Mouse (Mus musculus) heart, embryonic 15.5 days (tissue): ENCODE measurements around the gene Acvrl1. TPM values are rescaled to one million over a fixed set of nuclear protein-coding genes. Genes with fewer than 3 reads are reported as not detected.
"Not testable (repeated sequence)": the region's sequence is repeated elsewhere in the genome, so short reads cannot be mapped to it uniquely, and the experiment has no call there.

ENCODE experiments used
- ATAC-seq: fragments of 200-750 bp; cut with Nextera tagmentation; replicated peaks from 2 replicates; pipeline ENCODE4 v1.8.0; 2017; ENCODE audit warnings: low read depth, moderate TSS enrichment; ENCODE audit not compliant: insufficient number of reproducible peaks, insufficient read depth, low FRiP score
- H3K27ac ChIP-seq: fragments of 300-500 bp; sonication (generic); 2 replicates; pipeline ENCODE4 v1.5.1; 2015; ENCODE audit warnings: mild to moderate bottlenecking, inconsistent platforms
- H3K27me3 ChIP-seq: fragments of 300-500 bp; sonication (generic); 2 replicates; pipeline ENCODE4 v1.6.1; 2015; ENCODE audit warnings: inconsistent platforms
- H3K36me3 ChIP-seq: fragments of 300-500 bp; sonication (generic); 2 replicates; pipeline ENCODE4 v1.6.1; 2015; ENCODE audit warnings: mild to moderate bottlenecking, inconsistent platforms
- H3K4me1 ChIP-seq: fragments of 300-500 bp; sonication (generic); replicated peaks from 2 replicates; pipeline ENCODE4 v1.6.1; 2015; ENCODE audit warnings: inconsistent platforms
- H3K4me2 ChIP-seq: fragments of 300-500 bp; sonication (generic); 2 replicates; pipeline ENCODE4 v1.6.1; 2015; ENCODE audit warnings: inconsistent platforms, mild to moderate bottlenecking, moderate library complexity
- H3K4me3 ChIP-seq: fragments of 300-500 bp; sonication (generic); 2 replicates; pipeline ENCODE4 v1.5.1; 2015; ENCODE audit warnings: mild to moderate bottlenecking, inconsistent platforms
- H3K9ac ChIP-seq: fragments of 300-500 bp; sonication (generic); 2 replicates; pipeline ENCODE4 v1.6.1; 2015; ENCODE audit warnings: mild to moderate bottlenecking, inconsistent platforms
- H3K9me3 ChIP-seq: fragments of 300-500 bp; sonication (generic); replicated peaks from 2 replicates; pipeline ENCODE4 v1.6.1; 2016; ENCODE audit warnings: inconsistent platforms
- WGBS: fragments of 180-500 bp; shearing (Covaris S2); methylation state at CpG from one replicate; pipeline ENCODE4 v1.1.7; 2015; ENCODE audit warnings: mixed read lengths; 5-methylcytosine and 5-hydroxymethylcytosine counted together
- polyA plus RNA-seq: library from polyadenylated mRNA; unstranded; fragments of >200 nt; fragmentation: Nextera tagmentation; extraction: Ambion mirVana; gene quantifications from 2 replicates; pipeline ENCODE4 v1.2.1, GENCODE M21; 2015

The Acvrl1 gene
- polyA plus RNA-seq, 1 experiment from 2014 or later, result 13.1 TPM

DNA sequence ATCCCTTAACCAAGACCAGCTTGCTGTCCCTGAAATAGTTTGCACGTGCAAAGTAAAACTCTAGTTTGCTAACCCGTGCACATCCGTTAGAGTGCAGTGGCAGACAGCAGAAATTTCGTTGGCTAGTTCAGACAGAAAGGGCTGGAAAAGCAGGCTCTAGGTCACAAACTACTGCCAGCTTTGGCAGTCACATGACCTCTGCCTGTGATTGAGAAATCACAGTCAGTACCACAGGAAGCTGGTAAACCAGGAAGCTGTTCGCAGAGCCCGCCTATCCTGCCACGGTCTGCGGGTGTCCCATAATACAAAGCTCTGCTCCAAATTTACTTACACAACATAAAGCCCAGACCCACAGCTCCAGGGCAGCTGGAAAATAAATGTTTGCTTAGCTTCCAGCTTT lies 15.1 kb upstream of the Acvrl1 start:
- Histone ChIP-seq H3K27me3 (peaks cover 9% of the 10 kb centered on the region), H3K4me1 (no peaks in the 10 kb centered on the region), H3K4me2 (no peak overlapping the region), H3K9me3 (no peaks in the 10 kb centered on the region), H3K36me3 (no peaks in the 10 kb centered on the region), H3K27ac (peak overlapping the region; percentile 39), H3K9ac (no peak overlapping the region), H3K4me3 (no peak overlapping the region)
- peak; percentile 54; the same call in 1 of the 2 replicates for ATAC-seq
- 55% methylated on average over 8 of the region's 8 CpGs for WGBS

DNA sequence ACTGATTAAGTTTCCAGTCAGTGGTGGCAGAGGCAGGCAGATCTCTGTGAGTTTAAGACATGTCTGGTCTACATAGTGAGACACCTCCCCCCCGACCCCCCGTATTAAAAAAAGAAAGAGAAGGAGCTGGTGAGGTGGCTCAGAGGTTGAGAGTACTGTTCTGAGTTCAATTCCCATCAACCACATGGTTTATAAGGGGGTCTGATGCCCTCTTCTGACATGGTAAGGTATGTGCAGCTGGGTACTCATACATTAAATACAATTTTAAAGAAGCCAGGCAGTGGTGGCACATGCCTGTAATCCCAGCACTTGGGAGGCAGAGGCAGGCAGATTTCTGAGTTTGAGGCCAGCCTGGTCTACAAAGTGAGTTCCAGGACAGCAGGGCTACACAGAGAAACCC lies 14.5 kb upstream of the Acvrl1 start:
- H3K36me3 ChIP-seq, H3K9me3 ChIP-seq, H3K4me2 ChIP-seq, H3K4me1 ChIP-seq, H3K27me3 ChIP-seq, ATAC-seq, H3K4me3 ChIP-seq, H3K9ac ChIP-seq: not testable (repeated sequence)
- 0 out of 2 replicates have a peak overlapping the region, but pooled peaks have one; percentile 39 for H3K27ac ChIP-seq
- 76% methylated on average over 2 of the region's 2 CpGs for WGBS

DNA sequence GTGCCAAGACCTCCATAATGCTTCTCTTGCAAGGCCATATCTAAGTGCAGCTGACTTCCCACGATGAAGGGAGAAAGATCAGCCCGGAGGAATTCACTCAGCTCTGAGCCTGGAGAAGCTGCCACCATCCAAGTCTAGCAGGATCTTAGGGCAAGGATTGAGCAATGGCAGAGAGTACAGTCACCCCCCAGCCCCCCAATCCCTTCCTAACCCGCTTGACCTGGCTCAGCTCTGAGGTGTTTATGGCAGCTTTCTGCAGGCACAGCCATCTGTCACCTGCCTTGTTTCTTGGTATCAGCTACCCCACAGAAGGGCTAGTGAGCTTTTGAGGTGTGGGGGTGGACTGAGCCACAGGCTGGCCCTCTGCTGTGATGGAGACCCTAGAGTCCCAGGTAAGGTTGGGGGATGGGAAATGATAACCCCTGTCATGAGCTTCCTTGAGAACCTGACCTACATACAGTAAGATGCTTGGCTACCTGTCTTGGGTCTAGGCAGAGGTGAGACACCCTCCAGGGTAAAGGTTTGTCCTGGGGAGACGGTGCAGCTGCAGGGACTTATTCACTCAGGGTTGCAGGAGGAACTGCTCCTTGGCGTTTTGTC lies 12.7 kb upstream of the Acvrl1 start, which contains the start of gene Ankrd33:
Gene Ankrd33 (plus strand): TSS at position 245 of the 600 bp plus-strand sequence.
- 71% methylated on average over 5 of the region's 5 CpGs for WGBS

DNA sequence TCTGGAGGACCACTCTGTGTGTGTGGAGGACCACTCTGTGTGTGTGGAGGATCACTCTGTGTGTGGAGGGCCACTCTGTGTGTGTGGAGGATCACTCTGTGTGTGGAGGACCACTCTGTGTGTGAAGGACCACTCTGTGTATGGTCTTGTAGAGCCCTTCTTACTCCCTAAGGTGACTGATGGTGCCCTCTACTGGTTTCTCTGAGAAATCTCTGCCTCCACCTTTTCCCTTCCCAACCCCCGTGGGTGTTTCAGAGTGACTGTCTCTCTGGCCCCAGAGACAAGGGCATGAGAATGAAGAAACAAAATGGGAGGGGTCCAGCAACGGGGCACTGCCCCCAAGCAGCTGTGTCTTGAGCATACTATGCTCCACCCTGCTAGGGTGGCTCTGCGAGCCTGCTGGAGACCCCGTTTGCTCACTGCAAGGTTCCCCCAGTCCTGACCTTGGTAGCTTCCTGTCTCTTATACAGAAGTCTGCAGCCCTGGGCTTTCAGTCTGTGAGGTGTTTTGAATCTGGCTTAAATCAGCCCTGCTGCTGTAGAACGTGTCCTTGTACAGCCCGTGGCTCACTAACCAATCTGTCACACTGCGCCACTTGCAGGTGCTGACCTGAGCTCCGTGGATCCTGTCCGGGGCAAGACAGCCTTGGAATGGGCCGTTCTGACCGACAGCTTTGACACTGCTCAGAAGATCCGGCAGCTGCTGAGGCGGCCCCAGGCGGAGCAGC lies 9.8 kb upstream of the Acvrl1 start:
- H3K4me3 ChIP-seq, result no peak overlapping the region
- WGBS, result 56% methylated on average over 14 of the region's 14 CpGs
- H3K27me3 ChIP-seq, result peaks cover 2% of the 10 kb centered on the region; the same call in 1 of the 2 replicates
- no peak overlapping the region for H3K9ac ChIP-seq
- no peak overlapping the region for H3K4me2 ChIP-seq
- no peak for ATAC-seq
- H3K4me1 ChIP-seq, result peaks cover 11% of the 10 kb centered on the region
- H3K9me3 ChIP-seq, result no peaks in the 10 kb centered on the region
- no peaks in the 10 kb centered on the region for H3K36me3 ChIP-seq
- H3K27ac ChIP-seq, result no peak overlapping the region

More for the DNA sequence above, 12.7 kb upstream of the Acvrl1 start, which contains the start of gene Ankrd33:
- Histone ChIP-seq H3K36me3 (no peaks in the 10 kb centered on the region), H3K4me1 (0 out of 2 replicates have a peak, but pooled peaks cover 2% of the 10 kb centered on the region), H3K4me3 (no peak within 1 kb of the TSS), H3K4me2 (no peak within 1 kb of the TSS), H3K27me3 (peaks cover 11% of the 10 kb centered on the region), H3K9ac (no peak within 1 kb of the TSS), H3K9me3 (no peaks in the 10 kb centered on the region), H3K27ac (no peak within 1 kb of the TSS)
- no peak for ATAC-seq

DNA sequence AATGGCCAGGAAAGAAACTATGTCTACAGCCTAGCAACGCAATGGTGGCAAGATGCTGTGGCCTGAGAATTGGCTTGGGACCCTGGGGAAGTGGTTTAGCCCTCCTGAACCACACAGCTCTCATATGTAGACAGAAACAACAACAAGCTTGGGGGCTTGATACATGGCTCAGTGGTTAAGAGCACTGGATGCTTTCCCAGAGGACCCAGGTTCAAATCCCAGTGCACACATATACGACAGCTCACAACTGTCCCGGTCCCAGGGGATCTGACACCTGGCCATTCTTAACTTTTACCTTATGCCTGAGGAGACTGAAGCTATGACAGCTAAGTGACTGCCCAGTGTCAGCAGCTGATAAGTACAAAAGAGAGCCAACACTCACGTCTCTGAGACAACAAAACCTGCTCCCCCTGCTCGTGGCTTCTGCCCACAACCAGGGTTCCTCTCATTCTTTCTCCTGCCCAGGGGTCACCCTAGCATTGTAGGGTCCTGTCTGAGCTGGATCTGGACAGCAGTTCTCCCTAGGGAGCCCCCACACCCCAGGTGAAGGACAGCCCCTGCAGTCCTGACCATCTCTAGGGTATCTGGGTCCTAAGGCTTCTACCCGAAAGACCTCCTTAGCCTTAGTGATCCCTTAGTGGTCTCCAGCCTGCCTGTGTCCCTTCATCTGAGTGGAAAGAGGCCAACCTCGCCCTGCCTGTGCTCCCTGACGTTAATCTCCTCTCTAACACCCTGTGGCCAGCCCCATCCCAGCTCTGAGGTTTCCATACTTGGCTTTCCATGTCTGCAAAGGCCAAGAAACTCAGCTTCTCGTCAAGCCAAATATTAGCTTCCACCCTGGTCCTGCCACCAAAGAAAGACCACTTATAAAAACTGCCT lies 6.7 kb upstream of the Acvrl1 start:
- ATAC-seq, result no peak
- WGBS, result 71% methylated on average over 9 of the region's 9 CpGs
- no peak overlapping the region for H3K27ac ChIP-seq
- H3K9ac ChIP-seq, result no peak overlapping the region
- no peak overlapping the region for H3K4me3 ChIP-seq
- peaks cover 11% of the 10 kb centered on the region for H3K4me1 ChIP-seq
- no peak overlapping the region for H3K4me2 ChIP-seq
- peaks cover 2% of the 10 kb centered on the region; the same call in 1 of the 2 replicates for H3K27me3 ChIP-seq
- no peaks in the 10 kb centered on the region for H3K9me3 ChIP-seq
- H3K36me3 ChIP-seq, result no peaks in the 10 kb centered on the region

DNA sequence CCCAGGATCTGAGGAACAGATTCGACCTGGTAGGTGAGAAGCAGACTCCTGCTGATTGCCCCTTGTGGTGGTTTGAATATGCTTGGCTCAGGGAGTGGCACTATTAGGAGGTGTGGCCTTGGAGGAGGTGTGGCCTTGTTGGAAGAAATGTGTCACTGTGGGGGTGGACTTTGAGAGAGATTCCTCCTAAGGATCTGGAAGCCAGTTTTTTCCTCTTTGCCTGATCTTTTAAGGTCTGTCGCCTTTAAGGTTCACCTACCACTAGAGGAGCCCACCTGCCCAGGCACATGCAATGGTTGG lies 6.1 kb upstream of the Acvrl1 start:
- no peak overlapping the region for H3K27ac ChIP-seq
- H3K36me3 ChIP-seq, result no peaks in the 10 kb centered on the region
- ATAC-seq, result no peak
- WGBS, result 26% methylated on average over 2 of the region's 2 CpGs
- peaks cover 2% of the 10 kb centered on the region; the same call in 1 of the 2 replicates for H3K27me3 ChIP-seq
- peaks cover 15% of the 10 kb centered on the region for H3K4me1 ChIP-seq
- no peak overlapping the region for H3K4me3 ChIP-seq
- no peak overlapping the region for H3K4me2 ChIP-seq
- no peak overlapping the region for H3K9ac ChIP-seq
- no peaks in the 10 kb centered on the region for H3K9me3 ChIP-seq

DNA sequence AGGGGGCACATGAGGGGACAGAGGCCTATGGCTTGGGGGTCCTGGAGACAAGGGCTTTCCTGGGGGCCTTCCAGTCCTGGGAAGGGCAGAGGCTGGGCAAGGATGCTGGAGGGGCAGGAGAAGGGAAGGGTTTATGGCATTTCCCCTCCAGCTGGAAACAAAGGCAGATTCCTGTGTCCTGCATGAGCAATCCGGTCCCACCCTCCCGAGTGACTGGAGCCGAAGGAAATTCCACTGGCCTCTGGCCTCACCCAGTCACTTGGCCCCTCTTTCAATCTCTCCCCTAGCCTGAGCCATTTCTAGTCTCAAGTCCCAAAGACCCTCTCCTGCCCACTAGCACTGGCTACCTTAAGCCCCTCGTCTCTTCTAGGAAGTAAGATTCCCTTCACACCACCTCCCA lies 5.1 kb upstream of the Acvrl1 start:
- H3K4me2 ChIP-seq, result no peak overlapping the region
- no peak overlapping the region for H3K4me3 ChIP-seq
- peaks cover 7% of the 10 kb centered on the region for H3K27me3 ChIP-seq
- 0 out of 2 replicates have a peak, but pooled peaks have one; percentile 11 for ATAC-seq
- H3K9ac ChIP-seq, result no peak overlapping the region
- 59% methylated on average over 4 of the region's 4 CpGs for WGBS
- H3K4me1 ChIP-seq, result peaks cover 21% of the 10 kb centered on the region
- H3K27ac ChIP-seq, result peak overlapping the region; percentile 35
- H3K36me3 ChIP-seq, result no peaks in the 10 kb centered on the region
- H3K9me3 ChIP-seq, result no peaks in the 10 kb centered on the region

DNA sequence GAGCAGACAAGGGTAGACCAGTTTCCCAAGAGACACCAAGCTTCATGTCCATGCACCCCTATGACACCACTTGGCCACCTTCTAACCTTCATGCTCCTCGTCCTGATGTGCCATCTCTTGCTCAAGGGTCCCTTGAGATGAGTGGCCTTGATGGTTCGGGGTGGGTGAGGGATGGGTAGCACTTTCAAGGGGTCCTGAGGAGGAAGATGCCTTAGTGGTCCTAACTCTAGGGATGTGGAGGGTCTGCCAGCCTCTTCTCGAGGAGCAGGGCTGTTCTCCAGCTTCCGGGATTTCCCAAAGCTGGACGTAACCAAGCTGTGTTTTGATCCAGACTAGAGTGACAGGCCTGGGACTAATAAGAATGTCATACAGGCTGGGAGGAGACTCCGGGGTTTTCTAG lies 2.8 kb upstream of the Acvrl1 start:
- H3K36me3 ChIP-seq, result no peaks in the 10 kb centered on the region
- no peak overlapping the region for H3K4me3 ChIP-seq
- no peak overlapping the region for H3K9ac ChIP-seq
- H3K4me1 ChIP-seq, result peaks cover 37% of the 10 kb centered on the region
- WGBS, result 80% methylated on average over 6 of the region's 6 CpGs
- no peak overlapping the region for H3K4me2 ChIP-seq
- H3K9me3 ChIP-seq, result no peaks in the 10 kb centered on the region
- H3K27me3 ChIP-seq, result peaks cover 26% of the 10 kb centered on the region
- ATAC-seq, result no peak
- H3K27ac ChIP-seq, result no peak overlapping the region

DNA sequence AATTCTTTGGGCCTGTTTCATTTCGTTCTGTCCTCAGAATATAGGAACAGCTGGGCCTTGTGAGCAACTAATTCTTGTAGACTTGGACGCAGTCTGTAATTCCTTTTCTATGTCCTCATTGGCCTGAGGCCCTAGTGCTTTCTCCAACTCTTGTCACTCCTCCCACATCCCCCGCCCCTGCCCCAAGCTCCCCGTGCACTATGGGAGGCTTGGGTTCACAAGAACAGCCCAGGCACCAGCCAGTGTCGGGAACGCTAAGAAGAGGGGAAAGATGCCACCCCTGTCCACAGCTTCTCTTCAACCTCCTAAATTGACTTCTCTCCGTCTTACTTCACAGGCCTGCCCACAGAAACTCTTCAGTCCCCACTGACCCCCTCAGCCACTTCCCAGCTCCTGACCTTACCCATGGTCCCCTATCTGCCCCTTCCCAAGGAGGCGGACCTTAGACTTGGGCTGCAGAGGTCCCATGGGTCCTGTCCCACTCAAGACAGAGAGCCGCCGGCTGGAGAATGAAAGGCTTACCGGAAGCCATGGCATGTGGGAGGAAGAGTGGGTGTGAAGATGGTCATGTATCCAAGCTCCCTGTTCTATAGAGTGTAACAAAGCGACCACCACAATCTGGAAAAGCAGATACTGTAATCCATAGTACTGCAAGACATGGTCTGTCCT lies 1.3 kb upstream of the Acvrl1 start:
- Histone ChIP-seq H3K27me3 (peaks cover 36% of the 10 kb centered on the region), H3K36me3 (no peaks in the 10 kb centered on the region), H3K9me3 (no peaks in the 10 kb centered on the region), H3K4me1 (peaks cover 47% of the 10 kb centered on the region), H3K9ac (no peak overlapping the region), H3K27ac (peak overlapping the region; percentile 65), H3K4me3 (no peak overlapping the region), H3K4me2 (no peak overlapping the region)
- ATAC-seq, result peak; percentile 34
- WGBS, result 65% methylated on average over 12 of the region's 12 CpGs

DNA sequence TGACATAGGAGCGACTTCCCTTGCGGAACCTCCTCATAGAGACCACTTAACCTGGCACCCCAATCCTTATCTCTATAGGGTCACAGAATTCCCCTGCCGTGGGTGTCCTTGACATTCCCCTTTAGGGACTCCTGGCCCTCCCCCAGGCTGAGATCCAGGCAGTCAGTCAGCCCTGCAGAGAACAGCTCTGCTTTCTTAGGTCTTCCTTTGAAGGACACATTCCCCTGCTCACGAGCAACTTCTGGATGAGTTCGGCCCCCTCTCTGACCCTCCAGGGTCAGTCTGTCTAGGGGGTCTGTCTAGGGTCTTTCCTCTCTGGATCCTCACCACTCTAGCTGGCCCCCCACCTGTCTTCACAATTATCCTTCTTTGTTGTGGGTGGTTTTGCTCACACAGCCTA lies 1.1 kb downstream of the Acvrl1 start:
- peaks cover 46% of the 10 kb centered on the region for H3K27me3 ChIP-seq
- ATAC-seq, result no peak

DNA sequence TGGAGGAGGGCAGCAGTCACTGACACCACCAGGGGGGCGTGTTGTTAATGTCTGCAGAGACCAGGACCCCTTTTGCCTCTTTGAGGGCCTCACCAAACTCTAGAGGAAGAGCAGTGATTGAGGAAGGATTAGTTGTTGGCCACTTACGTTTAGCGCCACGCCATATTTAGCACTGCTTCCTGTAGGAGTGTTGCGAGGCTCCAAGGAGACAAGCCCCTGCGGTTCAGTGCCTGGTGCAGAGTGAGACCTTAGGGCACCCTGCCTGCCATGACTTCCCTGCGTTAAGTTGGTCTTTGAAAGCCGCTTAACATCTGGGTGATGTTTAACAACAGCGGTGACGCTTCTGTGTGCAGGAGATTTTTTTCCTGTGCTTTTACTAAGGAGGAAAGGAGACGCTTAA lies 3.2 kb downstream of the Acvrl1 start:
- H3K36me3 ChIP-seq, result no peaks in the 10 kb centered on the region
- H3K27ac ChIP-seq, result no peak overlapping the region
- ATAC-seq, result no peak
- no peaks in the 10 kb centered on the region for H3K9me3 ChIP-seq
- H3K9ac ChIP-seq, result 0 out of 2 replicates have a peak overlapping the region, but pooled peaks have one; percentile 8
- peaks cover 51% of the 10 kb centered on the region for H3K27me3 ChIP-seq
- WGBS, result 17% methylated on average over 11 of the region's 11 CpGs
- peak overlapping the region; percentile 39 for H3K4me2 ChIP-seq
- peaks cover 57% of the 10 kb centered on the region for H3K4me1 ChIP-seq
- H3K4me3 ChIP-seq, result no peak overlapping the region

More for the DNA sequence above, 1.1 kb downstream of the Acvrl1 start:
- peaks cover 57% of the 10 kb centered on the region for H3K4me1 ChIP-seq
- no peak overlapping the region for H3K27ac ChIP-seq
- 22% methylated on average over 5 of the region's 5 CpGs for WGBS
- H3K4me2 ChIP-seq, result peak overlapping the region; percentile 84
- H3K36me3 ChIP-seq, result no peaks in the 10 kb centered on the region
- H3K9me3 ChIP-seq, result no peaks in the 10 kb centered on the region
- H3K9ac ChIP-seq, result peak overlapping the region; percentile 70
- H3K4me3 ChIP-seq, result peak overlapping the region; percentile 55
